Mouse (Mus musculus) heart, postnatal 0 days (tissue): ENCODE data around the gene Plscr3. TPM values are rescaled to one million over a fixed set of nuclear protein-coding genes. Genes with fewer than 3 reads are reported as not detected.

ENCODE experiments used
- ATAC-seq: fragments of 200-750 bp; cut with Nextera tagmentation; 2 replicates; pipeline ENCODE4 v1.8.0; 2017; ENCODE audit warnings: low read depth, moderate number of reproducible peaks, moderate library complexity; ENCODE audit not compliant: insufficient read depth
- DNase-seq: peaks from one replicate; pipeline ENCODE4 v3.0.0-alpha.2; 2016; ENCODE audit warnings: low spot score
- H3K27ac ChIP-seq: fragments of 300-500 bp; sonication (generic); 2 replicates; pipeline ENCODE4 v1.5.1; 2014; ENCODE audit warnings: low read depth, mild to moderate bottlenecking
- H3K27me3 ChIP-seq: fragments of 300-500 bp; sonication (generic); 2 replicates; pipeline ENCODE4 v1.6.1; 2014; ENCODE audit warnings: low read length, mixed read lengths; ENCODE audit not compliant: control insufficient read depth, insufficient read depth
- H3K36me3 ChIP-seq: fragments of 300-500 bp; sonication (generic); replicated peaks from 2 replicates; pipeline ENCODE4 v1.6.1; 2014; ENCODE audit warnings: low read length, mixed read lengths; ENCODE audit not compliant: control insufficient read depth, insufficient read depth
- H3K4me1 ChIP-seq: fragments of 300-500 bp; sonication (generic); 2 replicates; pipeline ENCODE4 v1.6.1; 2014; ENCODE audit warnings: antibody characterized with exemption; ENCODE audit not compliant: control insufficient read depth, insufficient read depth
- H3K4me2 ChIP-seq: fragments of 300-500 bp; sonication (generic); 2 replicates; pipeline ENCODE4 v1.6.1; 2014; ENCODE audit warnings: low read depth, mild to moderate bottlenecking, low read length, moderate library complexity
- H3K4me3 ChIP-seq: fragments of 300-500 bp; sonication (generic); 2 replicates; pipeline ENCODE4 v1.5.1; 2014; ENCODE audit warnings: low read depth, low read length
- H3K9ac ChIP-seq: fragments of 300-500 bp; sonication (generic); replicated peaks from 2 replicates; pipeline ENCODE4 v1.6.1; 2014; ENCODE audit warnings: low read depth, low read length, mixed read lengths
- H3K9me3 ChIP-seq: fragments of 300-500 bp; sonication (generic); replicated peaks from 2 replicates; pipeline ENCODE4 v1.6.1; 2016; ENCODE audit warnings: low read length; ENCODE audit not compliant: control insufficient read depth
- CTCF ChIP-seq: IDR thresholded peaks from 2 replicates; pipeline ENCODE4 v1.5.1; 2016; ENCODE audit warnings: antibody characterized with exemption, control low read depth, low read depth
- EP300 ChIP-seq: IDR thresholded peaks from 2 replicates; pipeline ENCODE4 v1.6.1; 2016; ENCODE audit warnings: antibody characterized with exemption, low read depth
- WGBS: fragments of 180-500 bp; shearing (Covaris S2); extraction: QIAGEN DNeasy Blood & Tissue Kit; methylation state at CpG from one replicate; pipeline ENCODE4 v1.1.7; 2014; 5-methylcytosine and 5-hydroxymethylcytosine counted together
- polyA plus RNA-seq: library from polyadenylated mRNA; unstranded; fragments of >200 nt; fragmentation: Nextera tagmentation; extraction: Ambion mirVana; gene quantifications from 2 replicates; pipeline ENCODE4 v1.2.1, GENCODE M21; 2015
- total RNA-seq: library from RNA; depleted of rRNA; stranded (reverse); fragments of >200 nt; gene quantifications from 2 replicates; pipeline ENCODE4 v1.2.3, GENCODE M21; 2014; ENCODE audit warnings: low replicate concordance

The Plscr3 gene
- total and polyA plus RNA-seq, 2 experiments from 2014 or later = 50.9 to 62.3 TPM

DNA sequence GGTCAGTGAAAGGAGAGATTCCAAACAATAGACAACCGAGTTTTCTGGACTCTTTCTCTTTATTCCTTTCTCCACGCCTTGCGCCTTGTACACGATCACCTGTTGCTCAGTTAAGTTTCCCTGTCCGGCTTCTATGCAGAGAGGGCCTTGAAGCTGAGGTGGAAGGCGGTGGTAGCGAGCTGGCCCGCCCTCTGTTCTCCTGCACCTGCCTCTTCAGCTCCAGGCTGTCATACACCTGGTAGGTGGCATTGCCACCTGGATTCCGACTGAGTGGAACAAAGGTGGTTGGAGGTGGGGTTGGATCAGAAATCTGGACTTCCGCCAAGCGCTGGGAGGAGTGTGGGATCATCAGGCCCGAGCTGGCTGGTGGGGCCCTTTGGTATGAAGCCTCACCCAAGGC, 29.7 kb upstream of the Plscr3 start:
- DNase-seq (no peak), ATAC-seq (no peak)
- Histone ChIP-seq H3K27me3 (no peaks in the 10 kb centered on the region), H3K9me3 (no peaks in the 10 kb centered on the region), H3K36me3 (no peaks in the 10 kb centered on the region), H3K9ac (no peak overlapping the region), H3K4me3 (no peak overlapping the region), H3K4me2 (no peak overlapping the region), H3K27ac (no peak overlapping the region), H3K4me1 (no peaks in the 10 kb centered on the region)
- WGBS = 85% methylated on average over 12 of the region's 12 CpGs
- no peak for TF ChIP-seq CTCF
- TF ChIP-seq EP300 = no peak

DNA sequence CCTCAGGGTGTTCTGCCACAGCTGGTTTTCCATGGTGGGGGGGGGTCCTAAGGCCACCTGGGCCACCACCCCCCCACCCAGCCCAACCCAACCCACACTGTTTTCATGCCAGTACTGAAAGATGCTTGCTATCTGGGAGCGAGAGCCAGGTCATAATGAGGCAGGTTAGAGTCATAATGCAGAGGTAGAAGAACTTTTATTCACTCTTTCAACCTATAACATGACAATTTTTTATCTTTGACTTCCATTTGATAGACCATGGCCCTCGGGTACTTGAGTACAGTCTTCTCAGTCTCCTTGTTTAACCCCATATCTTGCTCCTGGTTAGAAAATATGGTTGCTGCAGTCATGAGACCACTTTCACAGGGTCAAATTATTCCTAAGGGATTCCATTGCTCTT, 27.8 kb upstream of the Plscr3 start, which contains the start of gene Spem2:
Gene Spem2 (minus strand): TSS at position 101 of the 400 bp plus-strand sequence.
- H3K4me1 ChIP-seq = no peaks in the 10 kb centered on the region
- no peak within 1 kb of the TSS for H3K4me3 ChIP-seq
- no peak within 1 kb of the TSS for H3K4me2 ChIP-seq
- no peaks in the 10 kb centered on the region for H3K36me3 ChIP-seq
- H3K9me3 ChIP-seq = no peaks in the 10 kb centered on the region
- no peaks in the 10 kb centered on the region for H3K27me3 ChIP-seq
- 60% methylated on average over 2 of the region's 2 CpGs for WGBS
- no peak within 1 kb of the TSS for H3K27ac ChIP-seq
- TF ChIP-seq CTCF = no peak
- no peak for TF ChIP-seq EP300
- ATAC-seq (no peak), DNase-seq (no peak)
- no peak within 1 kb of the TSS for H3K9ac ChIP-seq

DNA sequence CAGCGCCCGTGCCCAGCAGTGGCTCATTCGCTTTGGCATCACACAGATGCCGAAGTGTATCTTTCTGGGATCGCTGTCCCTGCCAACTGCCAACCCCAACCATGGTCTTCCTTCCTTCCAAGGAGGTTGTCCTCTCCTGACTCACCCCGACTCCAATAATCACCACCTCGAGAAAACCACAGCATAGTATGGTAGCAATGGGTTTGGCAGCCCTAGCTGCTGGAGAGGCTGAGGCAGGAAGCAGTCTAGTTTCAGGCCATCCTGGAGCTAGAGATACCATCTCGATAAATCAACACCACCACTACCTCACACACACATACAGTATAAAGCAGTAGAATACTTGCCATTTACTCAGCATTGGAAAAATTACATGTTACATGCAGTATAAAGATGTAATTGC, 27.3 kb upstream of the Plscr3 start:
- Histone ChIP-seq H3K9me3 (no peaks in the 10 kb centered on the region), H3K27ac (no peak overlapping the region), H3K27me3 (no peaks in the 10 kb centered on the region), H3K4me3 (no peak overlapping the region), H3K4me2 (no peak overlapping the region), H3K4me1 (no peaks in the 10 kb centered on the region), H3K36me3 (no peaks in the 10 kb centered on the region), H3K9ac (no peak overlapping the region)
- WGBS = 87% methylated on average over 8 of the region's 8 CpGs
- TF ChIP-seq EP300 (no peak), CTCF (no peak)
- ATAC-seq (no peak), DNase-seq (no peak)

DNA sequence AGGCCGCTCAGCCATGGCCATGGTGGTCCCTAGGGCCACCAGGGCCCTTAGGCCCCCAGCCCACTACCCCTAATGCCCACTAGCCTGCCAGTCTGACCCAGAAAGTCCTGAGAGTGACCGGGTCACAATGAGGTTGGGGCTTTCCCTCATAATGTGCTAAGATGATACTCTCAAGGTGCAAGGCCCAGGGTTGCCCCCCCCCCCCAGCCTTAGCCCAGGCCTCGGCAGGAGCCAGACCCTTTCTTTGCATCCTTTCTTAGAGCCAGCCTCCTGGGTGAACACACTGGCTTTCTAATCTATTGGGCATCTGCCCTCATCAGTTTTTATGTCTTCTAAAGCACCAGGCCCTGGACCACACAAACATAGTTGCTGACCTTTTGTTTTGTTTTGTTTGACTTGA, 24.1 kb upstream of the Plscr3 start, which contains the start of gene Spem1:
Gene Spem1 (minus strand): TSS at position 101 of the 400 bp plus-strand sequence.
- 0 out of 2 replicates have a peak, but pooled peaks cover 11% of the 10 kb centered on the region for H3K36me3 ChIP-seq
- no peak within 1 kb of the TSS for H3K27ac ChIP-seq
- H3K4me2 ChIP-seq = no peak within 1 kb of the TSS
- WGBS = 76% methylated on average over 3 of the region's 3 CpGs
- H3K4me1 ChIP-seq = no peaks in the 10 kb centered on the region
- no peaks in the 10 kb centered on the region for H3K9me3 ChIP-seq
- TF ChIP-seq CTCF (no peak), EP300 (no peak)
- H3K27me3 ChIP-seq = no peaks in the 10 kb centered on the region
- no peak within 1 kb of the TSS for H3K4me3 ChIP-seq
- no peak for DNase-seq
- no peak within 1 kb of the TSS for H3K9ac ChIP-seq
- ATAC-seq = no peak

DNA sequence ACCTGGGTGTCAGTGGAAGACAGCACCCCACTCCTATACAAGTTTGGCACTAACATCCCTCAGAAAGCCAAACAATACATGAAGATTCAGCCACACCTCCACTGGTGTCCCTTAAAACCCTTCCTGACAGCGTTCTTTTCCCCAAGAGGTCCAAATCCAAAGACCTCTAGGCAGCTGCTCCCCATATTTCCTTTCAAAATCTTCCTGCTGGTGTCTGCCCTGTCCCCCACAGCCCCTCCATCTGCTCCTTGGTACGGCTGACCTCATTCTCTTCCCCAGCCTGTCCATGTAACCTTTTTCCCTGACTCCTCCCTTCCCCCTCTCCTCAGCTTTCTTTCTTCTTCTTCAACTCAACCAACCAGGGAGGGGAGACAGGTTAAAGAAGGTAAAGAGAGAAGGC, 22.7 kb upstream of the Plscr3 start:
- Histone ChIP-seq H3K4me3 (no peak overlapping the region), H3K9me3 (no peaks in the 10 kb centered on the region), H3K9ac (no peak overlapping the region), H3K27me3 (no peaks in the 10 kb centered on the region), H3K27ac (no peak overlapping the region), H3K4me1 (no peaks in the 10 kb centered on the region), H3K36me3 (0 out of 2 replicates have a peak, but pooled peaks cover 15% of the 10 kb centered on the region), H3K4me2 (no peak overlapping the region)
- WGBS = 73% methylated on average over 2 of the region's 2 CpGs
- ATAC-seq = no peak
- TF ChIP-seq EP300 = no peak
- TF ChIP-seq CTCF = no peak
- DNase-seq = no peak

DNA sequence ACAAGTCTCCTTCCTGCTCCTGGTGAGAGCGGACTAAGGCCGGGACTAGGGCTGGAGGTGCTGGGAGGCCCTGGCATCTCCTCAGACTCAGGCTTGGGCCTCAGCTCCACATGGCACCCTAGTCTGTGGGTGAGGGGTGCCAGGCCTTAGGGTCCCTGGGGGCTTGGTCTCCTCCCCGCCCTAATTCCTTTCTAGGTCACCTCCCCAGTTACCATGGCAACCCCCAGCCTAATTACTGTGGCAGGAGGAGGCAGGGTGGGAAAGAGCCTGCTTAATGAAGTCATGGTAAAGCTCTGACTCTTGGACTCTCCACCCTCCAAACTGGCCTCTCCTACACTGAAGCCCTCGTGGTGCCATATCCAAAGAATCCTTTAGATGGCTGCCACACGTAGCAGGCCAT, 17.3 kb upstream of the Plscr3 start:
- Histone ChIP-seq H3K4me3 (no peak overlapping the region), H3K9me3 (no peaks in the 10 kb centered on the region), H3K27me3 (peaks cover 9% of the 10 kb centered on the region), H3K9ac (no peak overlapping the region), H3K4me1 (no peaks in the 10 kb centered on the region), H3K36me3 (0 out of 2 replicates have a peak, but pooled peaks cover 15% of the 10 kb centered on the region), H3K27ac (no peak overlapping the region), H3K4me2 (no peak overlapping the region)
- 80% methylated on average over 5 of the region's 5 CpGs for WGBS
- no peak for DNase-seq
- ATAC-seq = no peak
- no peak for TF ChIP-seq EP300
- TF ChIP-seq CTCF = no peak
